Mouse (Mus musculus): ENCODE data around the gene Samt1.

DNA sequence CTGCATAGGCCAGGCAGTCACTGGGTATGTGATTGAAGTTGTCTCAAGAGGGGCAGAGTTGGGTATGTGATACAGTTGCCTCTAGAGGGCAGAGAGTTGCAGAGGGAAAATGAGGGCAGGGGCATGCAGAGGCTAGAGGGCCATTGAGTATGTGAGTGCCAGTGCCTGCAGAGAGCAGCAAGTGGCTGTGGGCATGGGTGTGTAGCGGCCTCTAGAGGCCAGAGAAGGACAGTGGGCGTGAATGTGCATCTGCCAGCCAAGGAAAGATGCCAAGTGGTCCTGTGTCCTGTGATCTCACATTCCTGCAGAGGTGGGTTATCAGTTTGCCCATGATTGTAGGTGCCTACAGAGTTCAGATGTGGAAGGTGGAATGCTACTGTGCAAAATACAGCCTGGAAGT is 38.0 kb downstream of the Samt1 start:
- TF ChIP-seq POLR2A (IDR thresholded peaks at IDR 0.05; ENCODE audit: insufficient read depth, low read length), result no peak
- peak; percentile 31 for TF ChIP-seq CTCF (IDR thresholded peaks at IDR 0.05; ENCODE audit: low read depth, low read length)
- TF ChIP-seq EP300 (IDR thresholded peaks at IDR 0.05; ENCODE audit: insufficient read depth, low read depth, low read length), result no peak

Measured in ES-Bruce4 (cell line).